Mouse (Mus musculus) testis, adult 2 months (tissue): ENCODE data around the gene Ctnna2.

Source experiments
- CTCF ChIP-seq: fragments of 200-500 bp; IDR thresholded peaks from 2 replicates; pipeline ENCODE4 v1.5.1; 2012; ENCODE audit warnings: low read depth, mild to moderate bottlenecking, inconsistent platforms, low read length, moderate library complexity; ENCODE audit not compliant: control insufficient read depth, insufficient read depth, insufficient replicate concordance
- POLR2A ChIP-seq: fragments of 200-500 bp; IDR thresholded peaks from 2 replicates; pipeline ENCODE4 v1.6.1; 2012; ENCODE audit warnings: low read depth, mild to moderate bottlenecking, inconsistent platforms, low read length, moderate library complexity; ENCODE audit not compliant: control insufficient read depth

- no peak for TF ChIP-seq CTCF
- TF ChIP-seq POLR2A = no peak
These were observed 235.8 kb downstream of the Ctnna2 start for GRCm38 (mm10) chr6:77743651-77744050.
